Mouse (Mus musculus): ENCODE results near the gene Colgalt1. TPM values are rescaled to one million over a fixed set of nuclear protein-coding genes. Genes with fewer than 3 reads are reported as not detected.

The Colgalt1 gene
- total and polyA plus RNA-seq, 3 experiments = 72.0 to 85.3 (median 73.7) TPM

- TF ChIP-seq JUN (IDR thresholded peaks at IDR 0.05; ENCODE audit: insufficient read depth, low read depth, low read length) = no peak
- no peak for TF ChIP-seq RCOR1 (conservative IDR thresholded peaks at IDR 0.05; ENCODE audit: low read depth, low read length)
- TF ChIP-seq E2F4 (IDR thresholded peaks at IDR 0.05; ENCODE audit: insufficient replicate concordance, low read depth, low read length) = no peak
- TF ChIP-seq HCFC1 (IDR thresholded peaks at IDR 0.05; ENCODE audit: low read depth, low read length) = peak; percentile 77
- no peak for TF ChIP-seq CHD1 (IDR thresholded peaks at IDR 0.05; ENCODE audit: low read depth, low read length)
- TF ChIP-seq TBP (conservative IDR thresholded peaks at IDR 0.05; ENCODE audit: low read depth, low read length) = peak; percentile 33; the same call in 1 of the 2 replicates
- TF ChIP-seq MEF2A (IDR thresholded peaks at IDR 0.05; ENCODE audit: borderline replicate concordance, low read depth, low read length) = peak; percentile 95
- 0 out of 2 replicates have a peak, but pooled peaks have one; percentile 44 for TF ChIP-seq POLR2AphosphoS2 (IDR thresholded peaks at IDR 0.05; ENCODE audit: low read depth, low read length)
These were observed 19.1 kb upstream of the Colgalt1 start, which contains the start of gene Pgls (continued) for GRCm38 (mm10) chr8:71591471-71592373.

- Histone ChIP-seq H3K4me2 (ENCODE audit: insufficient read depth, low read depth, poor library complexity, severe bottlenecking) (peak overlapping the region; percentile 26), H3K27me3 (replicated peaks) (no peaks in the 10 kb centered on the region), H3K79me2 (replicated peaks; ENCODE audit: control insufficient read depth, extremely low read depth, insufficient read depth, poor library complexity, severe bottlenecking) (peaks cover 20% of the 10 kb centered on the region), H3K27ac (ENCODE audit: insufficient read depth, low read depth) (peak overlapping the region; percentile 92), H3K9ac (ENCODE audit: insufficient read depth, low read depth) (peak overlapping the region; percentile 87), H3K4me3 (replicated peaks in 1 of 3; ENCODE audit: low read depth in 2 of 3, low read length in 2 of 3, poor library complexity in 1 of 3) (peak overlapping the region; percentile 70 to 94 (median 89)), H3K4me1 (ENCODE audit: control insufficient read depth in 1 of 2, insufficient read depth in 2 of 2) (peaks cover 42 to 68% of the 10 kb centered on the region in 2 experiments), H3K9me3 (replicated peaks; ENCODE audit: low read length) (no peaks in the 10 kb centered on the region), H3K36me3 (replicated peaks in 1 of 2; ENCODE audit: control insufficient read depth in 1 of 2, insufficient read depth in 1 of 2, low read length in 1 of 2) (peaks cover 0 to 20% of the 10 kb centered on the region in 2 experiments)
- dilution Hi-C loops (cut with MboI; ENCODE audit: extremely low pct_ligation_motif_present, extremely low pct_unique_long_range_greater_than_20kb, low sequenced_read_pairs) = no loop called here
- no peak for DNase-seq (ENCODE audit: extremely low read depth)
- in situ Hi-C loops (cut with MboI; ENCODE audit: low pct_ligation_motif_present, low pct_unique_long_range_greater_than_20kb, low sequenced_read_pairs) = no loop called here
- TF ChIP-seq CHD1 (IDR thresholded peaks at IDR 0.05; ENCODE audit: low read depth, low read length) = no peak; the same call in 1 of the 2 replicates
- peak; percentile 4; the same call in 1 of the 2 replicates for TF ChIP-seq ELF1 (IDR thresholded peaks at IDR 0.05; ENCODE audit: low read depth, low read length)
- no peak for TF ChIP-seq POLR2AphosphoS2 (IDR thresholded peaks at IDR 0.05; ENCODE audit: low read depth, low read length)
- no peak for TF ChIP-seq JUN (IDR thresholded peaks at IDR 0.05; ENCODE audit: insufficient read depth, low read depth, low read length)
- TF ChIP-seq MXI1 (IDR thresholded peaks at IDR 0.05; ENCODE audit: low read depth, low read length) = no peak
- no peak for TF ChIP-seq PAX5 (IDR thresholded peaks at IDR 0.05; ENCODE audit: low read length)
- TF ChIP-seq MEF2A (IDR thresholded peaks at IDR 0.05; ENCODE audit: borderline replicate concordance, low read depth, low read length) = 0 out of 2 replicates have a peak, but pooled peaks have one; percentile 23
- no peak for TF ChIP-seq GABPA (IDR thresholded peaks at IDR 0.05; ENCODE audit: insufficient replicate concordance, low read depth, low read length)
- no peak for TF ChIP-seq MAX (IDR thresholded peaks at IDR 0.05; ENCODE audit: low read length)
- no peak for TF ChIP-seq RCOR1 (conservative IDR thresholded peaks at IDR 0.05; ENCODE audit: low read depth, low read length)
- TF ChIP-seq CTCF (conservative IDR thresholded peaks at IDR 0.05 in 1 of 2, IDR thresholded peaks at IDR 0.05 in 1 of 2; ENCODE audit: low read depth in 2 of 2, low read length in 2 of 2) = 0 out of 4 replicates have a peak, but pooled peaks of 1 of the 2 experiments have one; percentile 2
- no peak; the same call in 1 of the 2 replicates for TF ChIP-seq ZMIZ1 (IDR thresholded peaks at IDR 0.05; ENCODE audit: low read depth, low read length)
- no peak for TF ChIP-seq KAT2A (IDR thresholded peaks at IDR 0.05; ENCODE audit: insufficient replicate concordance, low read length)
- no peak for TF ChIP-seq NELFE (IDR thresholded peaks at IDR 0.05; ENCODE audit: low read depth, low read length)
- TF ChIP-seq CHD2 (IDR thresholded peaks at IDR 0.05; ENCODE audit: low read length) = no peak
- no peak for TF ChIP-seq ZNF384 (IDR thresholded peaks at IDR 0.05; ENCODE audit: low read depth, low read length)
- TF ChIP-seq POLR2A (IDR thresholded peaks at IDR 0.05; ENCODE audit: low read depth, low read length) = no peak; the same call in 1 of the 2 replicates
- TF ChIP-seq MAZ (IDR thresholded peaks at IDR 0.05; ENCODE audit: low read depth, low read length) = 0 out of 2 replicates have a peak, but pooled peaks have one; percentile 25
- no peak for TF ChIP-seq ETS1 (conservative IDR thresholded peaks at IDR 0.05; ENCODE audit: low read depth, low read length)
- no peak for TF ChIP-seq MYC (IDR thresholded peaks at IDR 0.05; ENCODE audit: low read depth, low read length)
- no peak for TF ChIP-seq IRF4 (IDR thresholded peaks at IDR 0.05; ENCODE audit: low read depth, low read length)
- TF ChIP-seq JUND (conservative IDR thresholded peaks at IDR 0.05; ENCODE audit: low read depth, low read length) = no peak
- TF ChIP-seq SMC3 (IDR thresholded peaks at IDR 0.05; ENCODE audit: low read depth, low read length) = no peak; the same call in 1 of the 2 replicates
- no peak for TF ChIP-seq EP300 (IDR thresholded peaks at IDR 0.05; ENCODE audit: low read length)
- no peak for TF ChIP-seq TBP (conservative IDR thresholded peaks at IDR 0.05; ENCODE audit: low read depth, low read length)
- no peak for TF ChIP-seq NRF1 (IDR thresholded peaks at IDR 0.05; ENCODE audit: low read depth, low read length)
- TF ChIP-seq UBTF (IDR thresholded peaks at IDR 0.05; ENCODE audit: low read depth, low read length) = peak; percentile 75; the same call in 1 of the 2 replicates
- TF ChIP-seq RAD21 (IDR thresholded peaks at IDR 0.05; ENCODE audit: low read depth, low read length) = no peak
- peak; percentile 7; the same call in 1 of the 2 replicates for TF ChIP-seq SIN3A (IDR thresholded peaks at IDR 0.05; ENCODE audit: low read length)
These were observed 18.2 kb upstream of the Colgalt1 start for GRCm38 (mm10) chr8:71592374-71593170.

Data from CH12.LX (cell line).